Mouse (Mus musculus) olfactory bulb, adult 2 months (tissue): ENCODE measurements at regions not wholly inside any gene's neighbourhood (a gene's known extent, or its start where the extent isn't known, plus 50 kb on each side); places are given as distances from the start of the nearest gene placed in this dataset.

Experiments
- H3K27ac ChIP-seq: fragments of 200-500 bp; 2 replicates; pipeline ENCODE4 v1.5.1; 2012; ENCODE audit warnings: low read depth, low read length; ENCODE audit not compliant: insufficient read depth
- H3K4me1 ChIP-seq: fragments of 200-500 bp; 2 replicates; pipeline ENCODE4 v1.6.1; 2012; ENCODE audit warnings: low read length; ENCODE audit not compliant: control insufficient read depth, insufficient read depth
- H3K4me3 ChIP-seq: fragments of 200-500 bp; 2 replicates; pipeline ENCODE4 v1.5.1; 2012; ENCODE audit warnings: mild to moderate bottlenecking, low read depth, low read length, moderate library complexity; ENCODE audit not compliant: insufficient read depth
- CTCF ChIP-seq: fragments of 200-500 bp; IDR thresholded peaks from 2 replicates; pipeline ENCODE4 v1.5.1; 2012; ENCODE audit warnings: low read depth, mild to moderate bottlenecking, low read length, moderate library complexity; ENCODE audit not compliant: insufficient read depth
- POLR2A ChIP-seq: fragments of 200-500 bp; IDR thresholded peaks from 2 replicates; pipeline ENCODE4 v1.6.1; 2012; ENCODE audit warnings: mild to moderate bottlenecking, low read depth, low read length, moderate library complexity; ENCODE audit not compliant: insufficient read depth
- WGBS: fragments of 180-500 bp; shearing (Covaris S2); methylation state at CpG from one replicate; pipeline ENCODE4 v1.1.7; 2018; 5-methylcytosine and 5-hydroxymethylcytosine counted together

DNA sequence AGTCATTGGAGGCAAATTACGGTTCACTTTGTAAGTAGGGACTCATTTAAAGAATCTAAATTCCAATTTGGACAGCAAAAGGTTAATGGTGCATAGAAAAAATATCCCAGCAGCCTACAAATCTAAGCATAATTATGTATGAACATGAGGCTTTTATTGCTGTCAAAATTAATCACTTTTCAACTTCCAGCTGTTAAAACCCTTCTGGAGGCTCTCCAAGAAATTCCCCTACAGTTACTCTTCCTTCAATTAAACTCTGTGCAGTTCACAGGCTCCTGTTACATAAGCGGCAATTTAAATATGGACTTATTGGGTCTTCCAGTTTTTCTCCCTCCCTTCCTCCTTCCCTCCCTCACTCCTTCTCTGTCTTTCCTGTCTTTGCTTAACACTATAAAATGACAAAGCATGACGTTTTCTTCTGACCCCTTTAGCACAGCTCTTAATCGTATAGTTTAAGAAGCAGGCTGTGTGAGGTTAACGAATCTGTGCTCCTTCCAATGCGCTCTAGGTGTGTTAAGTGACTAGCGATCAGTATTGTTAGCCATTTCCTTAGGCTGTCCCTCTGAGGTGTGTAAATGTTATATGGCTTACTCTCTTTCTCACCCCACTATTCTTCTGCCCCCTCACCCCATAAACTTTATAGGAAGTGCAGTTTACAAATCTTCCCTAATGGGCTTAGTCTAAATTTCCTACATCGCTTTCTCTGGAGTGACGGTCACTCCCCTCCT lies 247.0 kb downstream of the Enc1 start:
- TF ChIP-seq CTCF (no peak), POLR2A (no peak)
- 77% methylated on average over 9 of the region's 9 CpGs for WGBS
- no peak overlapping the region for H3K27ac ChIP-seq
- no peak overlapping the region for H3K4me3 ChIP-seq
- H3K4me1 ChIP-seq: no peaks in the 10 kb centered on the region; the same call in 1 of the 2 replicates

DNA sequence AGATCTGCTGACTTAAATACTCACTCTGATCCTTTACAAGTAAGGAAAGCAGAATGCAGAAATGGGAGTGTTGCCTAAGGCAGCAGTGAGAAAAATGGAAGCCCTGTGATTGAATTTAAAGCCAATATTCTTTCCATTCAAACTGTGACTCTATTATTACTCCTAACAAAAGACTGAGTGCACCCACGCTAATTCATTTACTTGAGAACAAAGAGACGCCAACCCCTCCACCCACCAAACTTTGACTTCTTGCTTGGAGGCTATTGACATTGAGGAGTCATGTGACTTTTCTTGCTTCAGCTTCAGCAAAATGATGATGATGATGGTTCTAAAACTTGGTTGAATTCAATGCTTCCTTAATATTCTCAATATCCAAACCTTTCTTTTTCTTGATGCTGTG lies 245.6 kb downstream of the Enc1 start:
- H3K27ac ChIP-seq: no peak overlapping the region
- WGBS: 52% methylated on average over 2 of the region's 2 CpGs
- no peak for TF ChIP-seq CTCF
- no peak for TF ChIP-seq POLR2A

DNA sequence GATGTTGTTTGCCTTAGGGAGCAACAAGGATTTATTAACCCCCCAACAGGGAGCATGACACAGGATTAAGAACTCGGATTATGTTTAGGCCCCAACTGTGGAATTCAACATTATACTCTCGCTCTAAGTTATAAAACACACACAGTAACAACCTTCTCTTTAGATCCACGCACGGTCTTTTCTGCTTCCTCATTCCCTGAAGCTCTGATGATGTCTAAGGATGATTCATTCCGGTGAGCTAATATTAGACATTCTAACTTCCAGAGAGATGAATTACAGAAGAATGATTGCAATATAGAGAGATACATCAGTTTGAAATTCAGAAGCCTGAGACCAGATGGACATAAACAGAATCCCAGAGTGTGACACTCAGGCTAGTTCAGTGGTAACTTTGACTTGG lies 245.0 kb downstream of the Enc1 start:
- Histone ChIP-seq H3K4me3 (no peak overlapping the region), H3K27ac (no peak overlapping the region), H3K4me1 (no peaks in the 10 kb centered on the region; the same call in 1 of the 2 replicates)
- WGBS: 68% methylated on average over 5 of the region's 5 CpGs
- TF ChIP-seq POLR2A: no peak
- TF ChIP-seq CTCF: no peak

More for the DNA sequence above, 245.6 kb downstream of the Enc1 start:
- H3K4me1 ChIP-seq: no peaks in the 10 kb centered on the region; the same call in 1 of the 2 replicates
- H3K4me3 ChIP-seq: no peak overlapping the region

DNA sequence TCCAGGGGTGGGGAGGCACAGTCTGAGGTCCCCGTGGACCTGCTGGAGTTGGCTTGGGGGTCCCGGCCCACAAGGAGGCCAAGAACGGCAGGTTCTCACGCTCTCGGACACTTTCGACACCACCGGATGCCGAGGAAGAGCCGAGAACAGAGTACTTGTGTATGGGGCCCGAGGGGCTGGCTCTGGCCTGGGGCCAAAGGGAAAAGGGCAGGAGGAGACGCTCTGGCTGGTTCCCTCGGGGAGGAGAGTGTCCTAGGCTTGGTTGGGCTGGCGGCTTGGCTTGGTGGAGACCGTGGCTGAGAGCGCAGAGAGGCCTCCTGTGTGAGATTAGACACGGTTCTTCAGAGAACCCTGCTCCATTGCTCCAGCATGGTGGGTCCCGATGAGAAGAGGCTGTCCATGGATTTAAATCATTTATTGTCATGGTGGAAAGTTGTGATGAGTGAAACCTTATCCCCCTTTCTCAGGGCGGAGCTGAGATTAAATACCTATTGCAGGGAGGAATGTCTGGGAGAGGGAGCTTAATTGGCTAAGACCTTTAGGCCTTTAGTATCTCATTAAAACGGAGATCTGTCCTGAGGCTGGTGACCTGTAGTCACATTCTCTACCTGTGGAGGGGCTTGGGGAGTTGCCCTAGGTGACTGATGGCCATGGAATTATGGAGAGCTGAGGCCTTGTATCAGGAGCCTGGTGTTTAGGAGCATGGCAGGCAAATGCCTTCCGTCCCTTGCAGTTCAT lies 244.1 kb downstream of the Enc1 start:
- TF ChIP-seq POLR2A (no peak), CTCF (no peak)
- 91% methylated on average over 20 of the region's 20 CpGs for WGBS
- H3K27ac ChIP-seq: no peak overlapping the region
- no peak overlapping the region for H3K4me3 ChIP-seq
- no peaks in the 10 kb centered on the region; the same call in 1 of the 2 replicates for H3K4me1 ChIP-seq

DNA sequence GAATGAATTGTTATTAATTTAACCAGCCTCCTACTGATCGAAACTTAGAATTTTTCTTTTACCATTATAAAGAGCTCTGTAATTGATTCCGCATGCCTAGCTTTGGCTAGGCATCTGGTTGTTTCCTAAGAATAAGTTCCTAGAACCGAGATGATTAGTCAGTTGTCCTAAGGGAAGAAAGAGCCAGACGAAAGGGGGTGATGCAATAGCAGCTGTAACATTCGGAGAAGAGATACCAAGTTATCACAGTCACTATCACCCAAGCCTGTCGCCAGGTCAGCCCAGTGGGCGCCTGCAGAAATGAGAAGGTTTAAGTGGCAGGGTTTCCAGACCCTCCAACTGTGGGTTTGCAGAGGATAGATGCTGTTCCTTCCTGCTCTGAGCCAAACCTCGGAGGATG lies 242.8 kb downstream of the Enc1 start:
- Histone ChIP-seq H3K4me1 (no peaks in the 10 kb centered on the region; the same call in 1 of the 2 replicates), H3K27ac (no peak overlapping the region), H3K4me3 (no peak overlapping the region)
- no peak for TF ChIP-seq CTCF
- TF ChIP-seq POLR2A: no peak
- WGBS: 78% methylated on average over 8 of the region's 8 CpGs

DNA sequence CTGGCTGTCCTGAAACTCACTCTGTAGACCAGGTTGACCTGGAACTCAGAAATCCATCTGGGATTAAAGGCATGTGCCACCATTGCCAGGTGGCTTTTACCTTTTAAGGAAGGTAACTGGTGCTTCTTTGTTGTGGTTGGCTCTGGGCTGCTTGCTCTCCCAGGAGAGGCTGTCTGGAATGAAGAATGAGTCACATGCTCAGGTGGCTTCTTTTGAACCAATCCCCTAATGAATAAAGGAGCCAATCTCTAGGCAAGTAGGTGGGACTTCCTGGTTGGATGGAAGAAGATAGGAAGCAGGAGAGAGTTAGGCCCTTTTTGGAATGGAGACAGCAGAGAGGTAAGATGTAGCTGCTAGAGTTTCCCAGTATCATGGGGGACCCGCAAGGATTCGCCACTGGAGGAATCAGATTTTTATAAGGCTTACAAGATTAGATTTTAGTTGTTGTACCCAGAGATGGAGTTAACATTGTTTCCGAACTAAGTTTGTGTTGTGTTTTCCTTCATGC lies 241.6 kb downstream of the Enc1 start:
- WGBS: 96% methylated on average over 3 of the region's 3 CpGs
- no peaks in the 10 kb centered on the region; the same call in 1 of the 2 replicates for H3K4me1 ChIP-seq
- TF ChIP-seq CTCF (no peak), POLR2A (no peak)
- no peak overlapping the region for H3K27ac ChIP-seq
- H3K4me3 ChIP-seq: no peak overlapping the region

DNA sequence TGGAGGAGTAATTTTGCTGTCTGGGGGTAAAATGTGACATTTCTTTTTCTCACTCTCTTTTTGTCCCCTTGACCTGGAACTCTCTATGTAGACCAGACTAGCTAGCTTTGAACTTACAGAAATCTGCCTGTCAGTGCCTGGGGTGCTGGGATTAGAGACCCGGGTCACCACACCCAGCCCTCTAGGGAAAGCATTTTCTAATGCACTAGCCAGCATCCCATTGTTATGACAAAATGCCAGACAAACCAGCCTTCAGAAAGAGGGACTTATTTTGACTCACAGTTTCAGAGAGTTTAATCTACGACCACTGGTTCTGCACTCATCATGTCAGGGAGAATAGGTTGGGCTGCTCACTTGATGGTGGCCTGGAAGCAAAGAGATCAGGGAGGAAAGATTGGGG lies 240.4 kb downstream of the Enc1 start:
- no peaks in the 10 kb centered on the region; the same call in 1 of the 2 replicates for H3K4me1 ChIP-seq
- WGBS: 95% methylated on average over 2 of the region's 2 CpGs
- no peak overlapping the region for H3K4me3 ChIP-seq
- TF ChIP-seq CTCF (no peak), POLR2A (no peak)
- H3K27ac ChIP-seq: no peak overlapping the region

DNA sequence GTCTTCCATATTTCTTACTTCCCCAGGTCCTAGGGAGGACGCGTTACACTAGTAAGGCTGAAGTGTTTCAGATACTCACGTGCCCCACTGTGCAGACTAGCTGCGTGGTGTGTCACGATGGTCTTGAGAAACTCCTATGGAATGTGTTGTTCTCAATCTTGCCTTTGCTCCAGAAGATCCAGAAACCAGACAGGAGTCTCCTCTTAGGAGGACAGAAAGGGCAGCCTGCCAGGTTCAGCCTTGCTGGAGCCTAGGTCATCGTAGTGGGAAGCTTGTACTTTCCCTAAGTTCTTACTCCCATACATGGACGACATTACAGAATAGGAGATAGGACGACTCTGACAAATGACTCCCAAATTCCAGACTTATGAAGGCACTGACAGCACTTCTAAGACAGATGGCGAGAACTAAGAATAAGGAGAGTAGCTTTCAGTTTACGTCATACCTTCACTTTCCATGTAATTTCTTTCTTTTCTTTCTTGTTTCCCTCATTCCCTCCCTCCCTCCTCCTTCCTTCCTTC lies 238.2 kb downstream of the Enc1 start:
- Histone ChIP-seq H3K27ac (no peak overlapping the region), H3K4me1 (no peaks in the 10 kb centered on the region), H3K4me3 (no peak overlapping the region)
- 95% methylated on average over 10 of the region's 10 CpGs for WGBS
- TF ChIP-seq POLR2A (no peak), CTCF (no peak)

DNA sequence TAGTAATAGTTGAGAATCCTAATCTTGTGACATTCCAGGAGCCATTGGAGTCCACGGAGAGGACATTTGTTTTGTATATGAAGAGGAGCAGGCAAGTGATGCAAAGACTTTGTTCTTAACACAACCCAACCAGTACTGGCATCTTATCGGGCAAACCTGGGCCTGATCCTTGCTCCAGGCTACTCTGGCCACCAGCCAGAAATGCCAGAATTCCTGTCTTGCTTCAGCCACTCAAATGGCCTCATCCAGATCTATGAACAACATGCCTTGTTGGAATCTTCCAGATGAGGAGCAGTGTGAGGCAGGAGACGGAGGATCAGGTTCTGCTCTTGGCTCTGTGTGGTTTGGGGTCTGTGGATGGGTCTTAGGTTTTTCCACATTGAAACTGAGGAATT lies 233.1 kb downstream of the Enc1 start:
- H3K4me1 ChIP-seq: no peaks in the 10 kb centered on the region
- no peak overlapping the region for H3K4me3 ChIP-seq
- 86% methylated on average over 3 of the region's 3 CpGs for WGBS
- H3K27ac ChIP-seq: no peak overlapping the region
- TF ChIP-seq POLR2A (no peak), CTCF (no peak)
